Mouse (Mus musculus): ENCODE data around the gene Fbxw8. TPM values are rescaled to one million over a fixed set of nuclear protein-coding genes. Genes with fewer than 3 reads are reported as not detected.
A peak's percentile ranks its signal among the peaks of the same experiment; 100 is the strongest.

Fbxw8 gene
- polyA plus RNA-seq, 1 experiment from 2014 or later = 18.4 TPM

DNA sequence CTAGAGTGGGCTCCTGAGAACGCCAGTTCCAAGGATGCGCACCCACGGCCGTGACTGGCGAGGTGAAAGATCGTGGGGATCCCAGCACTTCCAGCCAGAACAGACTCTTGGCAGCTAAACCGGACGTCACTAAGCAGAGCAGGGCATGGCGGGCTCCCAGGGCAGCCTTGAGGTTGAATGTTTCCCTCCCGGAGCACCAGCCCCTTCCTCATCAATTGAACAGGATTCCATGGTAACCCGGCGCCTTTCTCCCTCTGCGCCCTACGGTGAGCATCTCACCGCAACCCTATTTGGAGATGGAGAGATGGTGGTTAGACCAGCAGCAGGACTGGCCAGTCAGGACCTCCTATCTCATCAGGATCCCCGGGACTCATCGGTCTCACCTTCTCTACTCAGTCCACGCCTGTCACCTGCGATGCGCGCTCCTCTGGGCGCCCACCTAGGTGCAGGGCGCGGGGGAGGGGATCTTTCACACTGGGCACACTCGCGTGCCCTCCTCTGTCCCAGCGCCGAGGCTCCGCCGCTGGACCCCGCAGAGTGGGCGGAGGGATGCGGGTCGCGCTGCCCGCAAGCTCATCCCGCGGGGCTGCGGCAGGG lies 128.1 kb downstream of the Fbxw8 start:
- no peaks in the 10 kb centered on the region for H3K36me3 ChIP-seq (ENCODE audit: control insufficient read depth, insufficient read depth, low read length)
- peak overlapping the region; percentile 100 for H3K4me2 ChIP-seq (ENCODE audit: low read length)
- peaks cover 41% of the 10 kb centered on the region for H3K27me3 ChIP-seq (ENCODE audit: control insufficient read depth, insufficient read depth, low read depth, low read length)
- H3K9me3 ChIP-seq (replicated peaks; ENCODE audit: control insufficient read depth, low read length, poor library complexity, severe bottlenecking) = no peaks in the 10 kb centered on the region
- no peak overlapping the region for H3K27ac ChIP-seq (ENCODE audit: low read length)
- peaks cover 29% of the 10 kb centered on the region; the same call in 1 of the 2 replicates for H3K4me1 ChIP-seq (ENCODE audit: control insufficient read depth, insufficient read depth, low read length)
- peak overlapping the region; percentile 76 for H3K9ac ChIP-seq (ENCODE audit: low read depth, low read length)
- H3K4me3 ChIP-seq (ENCODE audit: low read depth, low read length) = peak overlapping the region; percentile 74
- WGBS = 2% methylated on average over 35 of the region's 39 CpGs
- ATAC-seq = peak; percentile 33; the same call in 1 of the 2 replicates

- under 1% methylated on average over 13 of the region's 13 CpGs for whole genome bisulfite sequencing
- peaks cover 29% of the 10 kb centered on the region; the same call in 1 of the 2 replicates for H3K4me1 ChIP-seq (ENCODE audit: control insufficient read depth, insufficient read depth, low read length)
- no peak for ATAC-seq
- H3K27me3 ChIP-seq (ENCODE audit: control insufficient read depth, insufficient read depth, low read depth, low read length) = peaks cover 41% of the 10 kb centered on the region
- no peak overlapping the region for H3K4me2 ChIP-seq (ENCODE audit: low read length)
- no peaks in the 10 kb centered on the region for H3K9me3 ChIP-seq (replicated peaks; ENCODE audit: control insufficient read depth, low read length, poor library complexity, severe bottlenecking)
- H3K4me3 ChIP-seq (ENCODE audit: low read depth, low read length) = no peak overlapping the region
- H3K27ac ChIP-seq (ENCODE audit: low read length) = no peak overlapping the region
- H3K9ac ChIP-seq (ENCODE audit: low read depth, low read length) = no peak overlapping the region
- no peaks in the 10 kb centered on the region for H3K36me3 ChIP-seq (ENCODE audit: control insufficient read depth, insufficient read depth, low read length)
Measured at GRCm38 (mm10) chr5:118026343-118026742, 128.9 kb downstream of the Fbxw8 start.

DNA sequence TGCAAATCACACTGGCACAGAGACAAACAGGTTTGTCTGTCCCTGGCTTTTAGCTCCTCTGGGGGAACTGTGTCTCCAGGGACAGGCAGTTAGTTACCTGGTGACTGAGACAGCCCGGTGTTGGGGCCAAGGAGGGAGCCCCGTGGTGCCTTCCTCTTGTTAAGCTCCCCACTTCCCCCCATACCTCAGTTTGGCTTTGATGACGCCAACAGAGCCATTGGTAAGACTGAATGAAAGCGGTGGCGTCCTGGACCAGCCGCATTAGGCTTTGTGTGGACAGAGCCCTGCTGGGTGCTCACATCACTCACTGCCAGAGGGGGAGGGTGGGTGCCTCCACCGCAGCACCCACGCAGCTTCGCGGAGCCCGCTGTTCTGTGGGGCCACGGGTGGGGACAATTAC lies 129.4 kb downstream of the Fbxw8 start:
- H3K27me3 ChIP-seq (ENCODE audit: control insufficient read depth, insufficient read depth, low read depth, low read length) = peaks cover 41% of the 10 kb centered on the region
- no peak overlapping the region for H3K9ac ChIP-seq (ENCODE audit: low read depth, low read length)
- no peak for ATAC-seq
- H3K4me2 ChIP-seq (ENCODE audit: low read length) = no peak overlapping the region
- H3K36me3 ChIP-seq (ENCODE audit: control insufficient read depth, insufficient read depth, low read length) = no peaks in the 10 kb centered on the region
- H3K4me3 ChIP-seq (ENCODE audit: low read depth, low read length) = no peak overlapping the region
- WGBS = 3% methylated on average over 12 of the region's 12 CpGs
- no peaks in the 10 kb centered on the region for H3K9me3 ChIP-seq (replicated peaks; ENCODE audit: control insufficient read depth, low read length, poor library complexity, severe bottlenecking)
- peaks cover 29% of the 10 kb centered on the region; the same call in 1 of the 2 replicates for H3K4me1 ChIP-seq (ENCODE audit: control insufficient read depth, insufficient read depth, low read length)
- H3K27ac ChIP-seq (ENCODE audit: low read length) = no peak overlapping the region

DNA sequence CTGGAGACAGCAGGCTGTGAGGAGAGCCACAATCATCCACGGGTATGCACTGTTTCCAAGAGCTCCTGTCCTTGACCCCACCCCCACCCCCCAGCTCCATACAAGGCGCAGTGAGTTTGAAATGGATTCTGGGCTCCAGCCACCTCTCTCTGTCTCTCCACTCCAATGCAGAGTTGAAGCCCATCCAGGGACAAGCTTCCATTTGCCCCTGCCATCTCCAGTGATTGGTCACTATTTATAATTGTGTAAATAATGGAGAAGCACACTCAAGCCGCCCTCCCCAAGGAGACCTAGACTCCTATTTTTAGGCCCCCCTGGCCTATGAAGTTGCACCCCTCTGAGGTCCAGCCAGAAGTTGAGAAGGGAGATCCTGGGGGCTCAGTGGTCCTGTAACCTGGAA lies 132.2 kb downstream of the Fbxw8 start:
- no peak for ATAC-seq
- Histone ChIP-seq H3K4me1 (ENCODE audit: control insufficient read depth, insufficient read depth, low read length) (peaks cover 13% of the 10 kb centered on the region; the same call in 1 of the 2 replicates), H3K4me3 (ENCODE audit: low read depth, low read length) (no peak overlapping the region), H3K4me2 (ENCODE audit: low read length) (no peak overlapping the region), H3K9me3 (replicated peaks; ENCODE audit: control insufficient read depth, low read length, poor library complexity, severe bottlenecking) (no peaks in the 10 kb centered on the region), H3K9ac (ENCODE audit: low read depth, low read length) (no peak overlapping the region), H3K27me3 (ENCODE audit: control insufficient read depth, insufficient read depth, low read depth, low read length) (peaks cover 18% of the 10 kb centered on the region), H3K36me3 (ENCODE audit: control insufficient read depth, insufficient read depth, low read length) (no peaks in the 10 kb centered on the region), H3K27ac (ENCODE audit: low read length) (no peak overlapping the region)
- WGBS = 76% methylated on average over 3 of the region's 3 CpGs

DNA sequence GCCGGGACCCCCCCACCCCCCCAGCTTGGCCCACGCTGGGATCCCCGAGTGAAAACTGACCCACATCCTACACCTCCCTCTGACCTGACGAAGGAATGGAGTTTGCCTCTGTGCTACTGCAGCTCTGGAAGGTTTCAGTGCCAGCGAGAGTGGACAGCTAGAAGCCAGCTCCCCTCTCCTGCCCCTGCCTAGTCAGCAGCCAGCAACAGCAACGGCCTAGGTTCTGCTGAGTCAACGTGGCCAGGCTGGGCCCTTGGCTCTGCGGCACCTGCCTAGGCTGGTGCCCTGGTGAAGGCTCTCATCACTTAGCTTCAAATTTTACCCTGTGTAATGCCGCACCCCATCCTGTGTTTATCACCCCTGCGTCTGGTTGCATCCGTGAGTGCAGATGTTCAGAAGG lies 135.4 kb downstream of the Fbxw8 start:
- WGBS = 67% methylated on average over 11 of the region's 11 CpGs
- no peaks in the 10 kb centered on the region for H3K9me3 ChIP-seq (replicated peaks; ENCODE audit: control insufficient read depth, low read length, poor library complexity, severe bottlenecking)
- no peaks in the 10 kb centered on the region; the same call in 1 of the 2 replicates for H3K4me1 ChIP-seq (ENCODE audit: control insufficient read depth, insufficient read depth, low read length)
- no peaks in the 10 kb centered on the region for H3K27me3 ChIP-seq (ENCODE audit: control insufficient read depth, insufficient read depth, low read depth, low read length)
- H3K4me3 ChIP-seq (ENCODE audit: low read depth, low read length) = no peak overlapping the region
- H3K36me3 ChIP-seq (ENCODE audit: control insufficient read depth, insufficient read depth, low read length) = no peaks in the 10 kb centered on the region
- no peak overlapping the region for H3K9ac ChIP-seq (ENCODE audit: low read depth, low read length)
- H3K4me2 ChIP-seq (ENCODE audit: low read length) = no peak overlapping the region
- no peak for ATAC-seq
- H3K27ac ChIP-seq (ENCODE audit: low read length) = no peak overlapping the region

DNA sequence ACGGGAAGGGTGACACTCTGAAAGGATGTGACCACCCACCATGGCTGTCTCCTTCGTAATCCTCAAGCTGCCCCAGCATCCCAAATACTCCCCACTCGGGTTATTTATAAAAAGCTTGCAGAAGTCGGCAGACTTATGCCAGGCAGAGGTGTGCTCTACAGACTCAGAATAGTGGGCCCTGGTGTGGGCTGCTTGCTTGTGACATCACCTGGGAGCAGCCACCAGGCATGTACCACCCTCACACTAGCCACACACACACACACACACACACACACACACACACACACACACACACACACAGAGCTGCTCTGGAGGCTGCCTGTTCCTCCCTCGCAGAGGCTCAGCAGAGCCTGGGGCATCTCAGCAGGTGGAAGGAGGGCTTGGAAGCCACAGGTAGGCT lies 137.7 kb downstream of the Fbxw8 start:
- Histone ChIP-seq H3K27me3 (ENCODE audit: control insufficient read depth, insufficient read depth, low read depth, low read length) (no peaks in the 10 kb centered on the region), H3K36me3 (ENCODE audit: control insufficient read depth, insufficient read depth, low read length) (no peaks in the 10 kb centered on the region), H3K9me3 (replicated peaks; ENCODE audit: control insufficient read depth, low read length, poor library complexity, severe bottlenecking) (no peaks in the 10 kb centered on the region), H3K4me2 (ENCODE audit: low read length) (no peak overlapping the region), H3K4me3 (ENCODE audit: low read depth, low read length) (no peak overlapping the region), H3K27ac (ENCODE audit: low read length) (no peak overlapping the region), H3K9ac (ENCODE audit: low read depth, low read length) (no peak overlapping the region), H3K4me1 (ENCODE audit: control insufficient read depth, insufficient read depth, low read length) (no peaks in the 10 kb centered on the region; the same call in 1 of the 2 replicates)
- no peak for ATAC-seq
- 55% methylated on average over 5 of the region's 5 CpGs for WGBS

DNA sequence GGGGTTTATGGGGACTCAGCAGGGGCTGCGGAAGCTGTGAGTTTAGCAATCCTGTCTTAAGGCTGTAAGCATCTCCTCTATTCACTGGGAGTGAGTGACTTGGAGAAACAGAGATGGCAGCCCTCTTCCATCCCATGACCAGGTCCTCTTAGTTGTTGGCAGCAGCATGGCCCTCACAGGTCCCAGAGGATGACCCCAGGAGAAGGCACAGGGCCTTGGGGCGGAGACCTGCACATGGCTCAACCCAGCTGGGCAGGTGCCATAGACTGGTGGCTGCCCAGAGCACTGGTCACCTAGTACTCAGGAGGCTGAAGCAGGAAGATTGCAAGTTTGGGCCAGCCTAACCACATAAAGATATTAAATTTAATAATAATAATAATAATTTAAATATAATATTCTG lies 139.6 kb downstream of the Fbxw8 start:
- H3K4me2 ChIP-seq (ENCODE audit: low read length) = no peak overlapping the region
- H3K4me1 ChIP-seq (ENCODE audit: control insufficient read depth, insufficient read depth, low read length) = no peaks in the 10 kb centered on the region; the same call in 1 of the 2 replicates
- 97% methylated on average over 2 of the region's 2 CpGs for WGBS
- no peak for ATAC-seq
- no peak overlapping the region for H3K27ac ChIP-seq (ENCODE audit: low read length)
- H3K9ac ChIP-seq (ENCODE audit: low read depth, low read length) = no peak overlapping the region
- no peak overlapping the region for H3K4me3 ChIP-seq (ENCODE audit: low read depth, low read length)
- no peaks in the 10 kb centered on the region for H3K36me3 ChIP-seq (ENCODE audit: control insufficient read depth, insufficient read depth, low read length)
- no peaks in the 10 kb centered on the region for H3K9me3 ChIP-seq (replicated peaks; ENCODE audit: control insufficient read depth, low read length, poor library complexity, severe bottlenecking)
- H3K27me3 ChIP-seq (ENCODE audit: control insufficient read depth, insufficient read depth, low read depth, low read length) = no peaks in the 10 kb centered on the region

- no peak overlapping the region for H3K9ac ChIP-seq (ENCODE audit: low read depth, low read length)
- no peak for ATAC-seq
- WGBS = 17% methylated on average over 12 of the region's 12 CpGs
- H3K4me3 ChIP-seq (ENCODE audit: low read depth, low read length) = no peak overlapping the region
- no peaks in the 10 kb centered on the region; the same call in 1 of the 2 replicates for H3K4me1 ChIP-seq (ENCODE audit: control insufficient read depth, insufficient read depth, low read length)
- no peaks in the 10 kb centered on the region for H3K9me3 ChIP-seq (replicated peaks; ENCODE audit: control insufficient read depth, low read length, poor library complexity, severe bottlenecking)
- no peaks in the 10 kb centered on the region for H3K36me3 ChIP-seq (ENCODE audit: control insufficient read depth, insufficient read depth, low read length)
- H3K4me2 ChIP-seq (ENCODE audit: low read length) = no peak overlapping the region
- no peak overlapping the region for H3K27ac ChIP-seq (ENCODE audit: low read length)
- H3K27me3 ChIP-seq (ENCODE audit: control insufficient read depth, insufficient read depth, low read depth, low read length) = no peaks in the 10 kb centered on the region
Measured at GRCm38 (mm10) chr5:118015028-118015427, 140.2 kb downstream of the Fbxw8 start.

Data from midbrain, embryonic 16.5 days (tissue).